ENCODE assay signal across 26 mouse cellular contexts in genomic region chr4:99006319-99006718, GRCm38 (mm10). TPM values are rescaled to one million over a fixed set of nuclear protein-coding genes. Genes with fewer than 3 reads are reported as not detected.
DNase-seq lines count a peak whose midpoint lies in the region; ATAC-seq and TF ChIP-seq lines count a peak whose summit lies in the region.
"Had no signal": no experiment of that assay in that cellular context is flagged by ENCODE, and none has a peak within 500 bp of the region (broad histone marks: within the 10 kb centered on the region; RNA-seq: fewer than 3 reads in every experiment).

No protein-coding gene starts in this region.

- H3K4me2 ChIP-seq in kidney, embryonic 16.5 days (replicated peaks; ENCODE audit: low read depth, low read length): no peak overlapping the region
- H3K4me2 ChIP-seq in kidney, embryonic 14.5 days (replicated peaks; ENCODE audit: low read depth, low read length): no peak overlapping the region
- no peak overlapping the region for H3K4me2 ChIP-seq in liver, postnatal 0 days (ENCODE audit: low read depth, low read length)
- H3K4me2 ChIP-seq: embryonic facial prominence, embryonic 12.5 days; embryonic facial prominence, embryonic 15.5 days; forebrain, embryonic 15.5 days; heart, embryonic 12.5 days; heart, embryonic 15.5 days; hindbrain, embryonic 13.5 days had no signal

- no peak for TF ChIP-seq CTCF in liver, postnatal 0 days (IDR thresholded peaks at IDR 0.05; ENCODE audit: low read depth)

- no peak for TF ChIP-seq EP300 in liver, postnatal 0 days (IDR thresholded peaks at IDR 0.05; ENCODE audit: low read depth)

- H3K9ac ChIP-seq in kidney, embryonic 16.5 days (replicated peaks; ENCODE audit: low read length): no peak overlapping the region
- H3K9ac ChIP-seq in kidney, embryonic 14.5 days (ENCODE audit: low read depth, low read length): no peak overlapping the region
- H3K9ac ChIP-seq in liver, postnatal 0 days (replicated peaks): no peak overlapping the region
- H3K9ac ChIP-seq: embryonic facial prominence, embryonic 12.5 days; embryonic facial prominence, embryonic 15.5 days; forebrain, embryonic 15.5 days; heart, embryonic 12.5 days; heart, embryonic 15.5 days; hindbrain, embryonic 13.5 days had no signal

- H3K27ac ChIP-seq in kidney, embryonic 16.5 days (ENCODE audit: low read length): no peak overlapping the region
- H3K27ac ChIP-seq in kidney, embryonic 14.5 days (ENCODE audit: low read depth, low read length): no peak overlapping the region
- H3K27ac ChIP-seq in liver, postnatal 0 days (ENCODE audit: low read depth): no peak overlapping the region
- H3K27ac ChIP-seq: embryonic facial prominence, embryonic 12.5 days; embryonic facial prominence, embryonic 15.5 days; forebrain, embryonic 15.5 days; heart, embryonic 15.5 days; hindbrain, embryonic 10.5 days; hindbrain, embryonic 13.5 days had no signal

- no peaks in the 10 kb centered on the region for H3K27me3 ChIP-seq in kidney, embryonic 16.5 days (ENCODE audit: insufficient read depth, low read length)
- no peaks in the 10 kb centered on the region for H3K27me3 ChIP-seq in kidney, embryonic 14.5 days (ENCODE audit: control insufficient read depth, insufficient read depth, low read length)
- no peaks in the 10 kb centered on the region for H3K27me3 ChIP-seq in liver, postnatal 0 days (ENCODE audit: insufficient read depth, low read length)
- H3K27me3 ChIP-seq: embryonic facial prominence, embryonic 12.5 days; embryonic facial prominence, embryonic 15.5 days; forebrain, embryonic 15.5 days; heart, embryonic 12.5 days; heart, embryonic 15.5 days; hindbrain, embryonic 13.5 days had no signal

- no peak overlapping the region for H3K4me3 ChIP-seq in kidney, embryonic 16.5 days (ENCODE audit: low read length)
- H3K4me3 ChIP-seq in kidney, embryonic 14.5 days (ENCODE audit: low read length): no peak overlapping the region
- no peak overlapping the region for H3K4me3 ChIP-seq in liver, postnatal 0 days (ENCODE audit: low read depth, low read length)
- H3K4me3 ChIP-seq: embryonic facial prominence, embryonic 12.5 days; embryonic facial prominence, embryonic 15.5 days; forebrain, embryonic 15.5 days; heart, embryonic 12.5 days; heart, embryonic 15.5 days; hindbrain, embryonic 10.5 days; hindbrain, embryonic 13.5 days had no signal

- peak; percentile 13 for DNase-seq in liver, postnatal 0 days
- DNase-seq in liver: no peak
- peak; percentile 28 for DNase-seq in yolk sac, embryonic 10.5 days (ENCODE audit: low spot score)
- no peak for DNase-seq in testis, postnatal 14 days (ENCODE audit: low spot score)
- DNase-seq: adrenal gland, adult 8-10 months; adrenal gland, postnatal 25 days; B cell, adult 2 months; cerebellum, adult 11-12 months; cerebellum, adult 8-10 months; cerebellum, postnatal 14 days; gastrocnemius, postnatal 25 days; heart, adult 18-20 months; heart, postnatal 10 days; heart, postnatal 36 days had no signal

- 69% methylated on average over 2 of the region's 2 CpGs for WGBS in kidney, embryonic 16.5 days
- WGBS in kidney, embryonic 14.5 days: 74% methylated on average over 2 of the region's 2 CpGs
- 58% methylated on average over 2 of the region's 2 CpGs for WGBS in liver, postnatal 0 days (ENCODE audit: insufficient replicate concordance)

- H3K9me3 ChIP-seq in kidney, embryonic 16.5 days (ENCODE audit: low read length): no peaks in the 10 kb centered on the region
- H3K9me3 ChIP-seq in kidney, embryonic 14.5 days (ENCODE audit: control insufficient read depth, low read length): no peaks in the 10 kb centered on the region
- H3K9me3 ChIP-seq in liver, postnatal 0 days (ENCODE audit: low read length): no peaks in the 10 kb centered on the region
- H3K9me3 ChIP-seq: embryonic facial prominence, embryonic 12.5 days; embryonic facial prominence, embryonic 15.5 days; forebrain, embryonic 15.5 days; heart, embryonic 12.5 days; heart, embryonic 15.5 days; hindbrain, embryonic 10.5 days; hindbrain, embryonic 13.5 days had no signal

- H3K4me1 ChIP-seq in kidney, embryonic 16.5 days (ENCODE audit: insufficient read depth, low read length): no peaks in the 10 kb centered on the region
- H3K4me1 ChIP-seq in kidney, embryonic 14.5 days (ENCODE audit: control insufficient read depth, insufficient read depth, low read length): no peaks in the 10 kb centered on the region
- peaks cover 5% of the 10 kb centered on the region; the same call in 1 of the 2 replicates for H3K4me1 ChIP-seq in liver, postnatal 0 days (ENCODE audit: insufficient read depth)
- H3K4me1 ChIP-seq: embryonic facial prominence, embryonic 12.5 days; embryonic facial prominence, embryonic 15.5 days; forebrain, embryonic 15.5 days; heart, embryonic 12.5 days; heart, embryonic 15.5 days; hindbrain, embryonic 10.5 days; hindbrain, embryonic 13.5 days had no signal

- H3K36me3 ChIP-seq in kidney, embryonic 16.5 days (ENCODE audit: insufficient read depth, low read length): peaks cover 20% of the 10 kb centered on the region
- H3K36me3 ChIP-seq in kidney, embryonic 14.5 days (ENCODE audit: control insufficient read depth, insufficient read depth, low read length): peaks cover 46% of the 10 kb centered on the region
- H3K36me3 ChIP-seq in liver, postnatal 0 days (replicated peaks; ENCODE audit: insufficient read depth, low read length): peaks cover 3% of the 10 kb centered on the region; the same call in 1 of the 2 replicates

- 0 out of 2 replicates have a peak, but pooled peaks have one; percentile 42 for ATAC-seq in kidney, embryonic 16.5 days (ENCODE audit: low FRiP score, low TSS enrichment)
- ATAC-seq in kidney, embryonic 14.5 days (ENCODE audit: low FRiP score, low TSS enrichment): no peak
- ATAC-seq in liver, postnatal 0 days: peak; percentile 72
- ATAC-seq: activated CD4-positive, CD25-positive, alpha-beta regulatory T cell, adult 4 months; forebrain, embryonic 15.5 days; hindbrain, embryonic 16.5 days had no signal

RNA-seq across cellular contexts. Expression of gene Angptl3, which starts 24.4 kb away (rescaled TPM):
- polyA plus RNA-seq in kidney, embryonic 16.5 days (2015; fragmentation: Nextera tagmentation; extraction: Ambion mirVana): 1.7 and 2.1 TPM in 2 replicates
- polyA plus RNA-seq in kidney, embryonic 14.5 days (2014; fragmentation: Nextera tagmentation; extraction: Ambion mirVana): 1.7 and 1.8 TPM in 2 replicates
- polyA plus RNA-seq in liver, postnatal 0 days (2015; fragmentation: Nextera tagmentation; extraction: Ambion mirVana): 375 and 438 TPM in 2 replicates
- polyA plus RNA-seq: activated CD4-positive, CD25-positive, alpha-beta regulatory T cell, adult 4 months; brain, embryonic 14.5 days had no signal

Comparison
In these comparisons a context has a peak if more than half of its experiments do, and no peak if none do; other contexts are left out.
1. DNase-seq: peak in liver, postnatal 0 days (single experiment) and yolk sac, embryonic 10.5 days (single experiment); none in liver (single experiment) and testis, postnatal 14 days (single experiment).
2. RNA of gene Angptl3, which starts 24.4 kb away (polyA plus RNA-seq): 375 to 438 TPM in liver, postnatal 0 days; 1.7 to 2.1 TPM in kidney, embryonic 16.5 days and 1.7 to 1.8 TPM in kidney, embryonic 14.5 days; every median in the first group is over 100 times any median in the second.